Mouse (Mus musculus) olfactory bulb, adult 2 months (tissue): ENCODE results near the gene Vwa1.

Experiments used
- CTCF ChIP-seq: fragments of 200-500 bp; IDR thresholded peaks from 2 replicates; pipeline ENCODE4 v1.5.1; 2012; ENCODE audit warnings: low read depth, mild to moderate bottlenecking, low read length, moderate library complexity; ENCODE audit not compliant: insufficient read depth
- POLR2A ChIP-seq: fragments of 200-500 bp; IDR thresholded peaks from 2 replicates; pipeline ENCODE4 v1.6.1; 2012; ENCODE audit warnings: mild to moderate bottlenecking, low read depth, low read length, moderate library complexity; ENCODE audit not compliant: insufficient read depth

DNA sequence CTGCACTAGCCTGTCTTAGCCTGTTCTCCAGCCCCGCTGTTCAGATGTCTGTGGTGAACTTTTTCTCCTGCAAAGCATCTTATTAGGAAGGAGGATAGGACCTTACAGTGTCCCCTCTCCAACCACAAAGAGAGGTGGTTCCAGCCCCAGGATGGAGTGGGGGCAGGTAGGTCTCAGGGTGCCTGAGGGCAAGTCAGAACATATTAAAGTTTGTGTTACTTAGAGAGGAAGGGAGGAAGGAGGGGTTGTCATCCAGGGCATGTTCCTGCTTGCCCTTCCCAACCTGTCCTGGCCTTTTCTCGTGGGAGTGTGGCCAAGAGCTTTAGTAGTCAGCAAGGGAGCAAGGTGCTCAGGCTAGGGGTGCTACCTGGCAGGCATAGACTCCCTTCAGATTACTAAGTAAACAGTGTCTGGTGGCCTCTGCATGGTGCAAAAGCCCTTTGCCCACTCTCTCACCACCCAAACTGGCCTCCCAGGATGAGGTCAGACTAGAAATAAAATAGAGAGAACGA, 16.2 kb upstream of the Vwa1 start:
- TF ChIP-seq POLR2A (no peak), CTCF (no peak)
